Mouse (Mus musculus): ENCODE data around the gene Espl1. TPM values are rescaled to one million over a fixed set of nuclear protein-coding genes. Genes with fewer than 3 reads are reported as not detected.

Gene Espl1
- polyA plus RNA-seq, 1 experiment from 2014 or later: 23.0 TPM

Other genes starting within 250 kb of the Espl1 start
- gene Eif4b, start 222.5 kb upstream of the Espl1 start, polyA plus RNA-seq (2015; fragmentation: Nextera tagmentation; extraction: Ambion mirVana): 43.5 and 48.3 TPM in 2 replicates
- gene Tns2, start 195.9 kb upstream of the Espl1 start, polyA plus RNA-seq (2015; fragmentation: Nextera tagmentation; extraction: Ambion mirVana): 4.7 and 5.4 TPM in 2 replicates
- 12.9 and 14.6 TPM in 2 replicates for gene Spryd3, start 160.0 kb upstream of the Espl1 start, polyA plus RNA-seq (2015; fragmentation: Nextera tagmentation; extraction: Ambion mirVana)
- gene Igfbp6, start 151.9 kb upstream of the Espl1 start, polyA plus RNA-seq (2015; fragmentation: Nextera tagmentation; extraction: Ambion mirVana): 1.8 and 1.9 TPM in 2 replicates
- 33.1 and 34.7 TPM in 2 replicates for gene Soat2, start 145.7 kb upstream of the Espl1 start, polyA plus RNA-seq (2015; fragmentation: Nextera tagmentation; extraction: Ambion mirVana)
- gene Zfp740, start 93.0 kb upstream of the Espl1 start, polyA plus RNA-seq (2015; fragmentation: Nextera tagmentation; extraction: Ambion mirVana): 15.3 and 18.9 TPM in 2 replicates
- gene Csad, start 91.5 kb upstream of the Espl1 start, polyA plus RNA-seq (2015; fragmentation: Nextera tagmentation; extraction: Ambion mirVana): 40.5 and 56.5 TPM in 2 replicates
- gene Itgb7, start 64.3 kb upstream of the Espl1 start, polyA plus RNA-seq (2015; fragmentation: Nextera tagmentation; extraction: Ambion mirVana): 6.4 and 6.6 TPM in 2 replicates
- 2.8 and 3.0 TPM in 2 replicates for gene Rarg, start 38.7 kb upstream of the Espl1 start, polyA plus RNA-seq (2015; fragmentation: Nextera tagmentation; extraction: Ambion mirVana)
- not detected in 2 replicates for gene Gm9918, start 25.7 kb upstream of the Espl1 start, polyA plus RNA-seq (2015; fragmentation: Nextera tagmentation; extraction: Ambion mirVana)
- gene Mfsd5, start 16.8 kb upstream of the Espl1 start, polyA plus RNA-seq (2015; fragmentation: Nextera tagmentation; extraction: Ambion mirVana): 24.9 and 25.6 TPM in 2 replicates
- gene Pfdn5, start 29.9 kb downstream of the Espl1 start, polyA plus RNA-seq (2015; fragmentation: Nextera tagmentation; extraction: Ambion mirVana): 104 and 114 TPM in 2 replicates
- gene Myg1, start 35.4 kb downstream of the Espl1 start, polyA plus RNA-seq (2015; fragmentation: Nextera tagmentation; extraction: Ambion mirVana): 38.1 and 40.1 TPM in 2 replicates
- 41.7 and 48.3 TPM in 2 replicates for gene Aaas, start 54.5 kb downstream of the Espl1 start, polyA plus RNA-seq (2015; fragmentation: Nextera tagmentation; extraction: Ambion mirVana)
- gene Sp7, start 70.9 kb downstream of the Espl1 start, polyA plus RNA-seq (2015; fragmentation: Nextera tagmentation; extraction: Ambion mirVana): not detected in 2 replicates
- gene Sp1, start 109.9 kb downstream of the Espl1 start, polyA plus RNA-seq (2015; fragmentation: Nextera tagmentation; extraction: Ambion mirVana): 3.5 and 3.7 TPM in 2 replicates
- gene Amhr2, start 149.1 kb downstream of the Espl1 start, polyA plus RNA-seq (2015; fragmentation: Nextera tagmentation; extraction: Ambion mirVana): 0.08 and 0.10 TPM in 2 replicates
- gene Prr13, start 162.8 kb downstream of the Espl1 start, polyA plus RNA-seq (2015; fragmentation: Nextera tagmentation; extraction: Ambion mirVana): 106 and 115 TPM in 2 replicates
- 64.1 and 73.9 TPM in 2 replicates for gene Pcbp2, start 174.3 kb downstream of the Espl1 start, polyA plus RNA-seq (2015; fragmentation: Nextera tagmentation; extraction: Ambion mirVana)
- gene Gm10337, start 207.5 kb downstream of the Espl1 start, polyA plus RNA-seq (2015; fragmentation: Nextera tagmentation; extraction: Ambion mirVana): not detected in 2 replicates
- gene Map3k12, start 220.8 kb downstream of the Espl1 start, polyA plus RNA-seq (2015; fragmentation: Nextera tagmentation; extraction: Ambion mirVana): 1.5 TPM in 2 replicates
- gene Tarbp2, start 221.9 kb downstream of the Espl1 start, polyA plus RNA-seq (2015; fragmentation: Nextera tagmentation; extraction: Ambion mirVana): 42.0 and 46.8 TPM in 2 replicates
- gene Npff, start 228.7 kb downstream of the Espl1 start, polyA plus RNA-seq (2015; fragmentation: Nextera tagmentation; extraction: Ambion mirVana): 0.63 and 1.1 TPM in 2 replicates

Data from liver, embryonic 15.5 days (tissue).